Mouse (Mus musculus): Measurements from ENCODE around the gene Add2. TPM values are rescaled to one million over a fixed set of nuclear protein-coding genes. Genes with fewer than 3 reads are reported as not detected.
"Not testable (repeated sequence)": the region's sequence is repeated elsewhere in the genome, so short reads cannot be mapped to it uniquely, and the experiment has no call there.

The Add2 gene
- polyA plus RNA-seq, 1 experiment from 2014 or later: 1.7 TPM

- not testable (repeated sequence) for H3K36me3 ChIP-seq (ENCODE audit: control insufficient read depth, insufficient read depth); H3K4me3 ChIP-seq (ENCODE audit: low read length); H3K9ac ChIP-seq (ENCODE audit: low read length); H3K9me3 ChIP-seq (replicated peaks; ENCODE audit: control insufficient read depth, low read length); H3K4me2 ChIP-seq (ENCODE audit: low read depth, low read length); H3K4me1 ChIP-seq (ENCODE audit: control insufficient read depth, insufficient read depth, low read length); ATAC-seq (replicated peaks; ENCODE audit: extremely low read depth, insufficient read depth, low FRiP score); H3K27me3 ChIP-seq (ENCODE audit: control insufficient read depth, insufficient read depth, low read length); H3K27ac ChIP-seq (ENCODE audit: low read length)
- WGBS: 61% methylated on average over 5 of the region's 5 CpGs
These were observed 13.7 kb upstream of the Add2 start for GRCm38 (mm10) chr6:86014812-86015211.

DNA sequence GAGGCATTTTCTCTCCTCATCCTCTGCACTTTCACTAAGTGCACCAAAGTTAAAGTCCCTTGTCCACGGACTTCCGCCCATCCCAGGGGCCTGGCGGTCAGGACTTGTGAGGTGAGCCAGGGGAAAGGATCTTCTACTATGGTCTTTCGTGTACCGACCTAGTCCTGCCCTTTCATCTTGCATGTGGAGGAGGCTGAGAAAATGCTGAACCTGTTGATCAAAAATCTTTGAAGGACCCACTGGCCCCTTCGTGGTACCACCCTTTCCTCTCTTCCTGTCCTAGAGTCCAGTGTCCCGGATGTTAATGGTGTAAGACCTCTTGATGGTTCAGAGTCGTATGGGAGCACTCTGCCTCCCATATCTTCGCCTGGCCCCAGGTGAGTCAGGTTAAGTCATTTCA, 12.6 kb upstream of the Add2 start, which contains the start of gene Figla:
Gene Figla, plus strand, starts transcription at position 301 of the 400 bp plus-strand sequence.
- Histone ChIP-seq H3K4me1 (ENCODE audit: control insufficient read depth, insufficient read depth, low read length) (no peaks in the 10 kb centered on the region), H3K9me3 (replicated peaks; ENCODE audit: control insufficient read depth, low read length) (no peaks in the 10 kb centered on the region), H3K36me3 (ENCODE audit: control insufficient read depth, insufficient read depth) (no peaks in the 10 kb centered on the region), H3K27me3 (ENCODE audit: control insufficient read depth, insufficient read depth, low read length) (no peaks in the 10 kb centered on the region; the same call in 1 of the 2 replicates), H3K4me2 (ENCODE audit: low read depth, low read length) (no peak within 1 kb of the TSS), H3K27ac (ENCODE audit: low read length) (no peak within 1 kb of the TSS), H3K4me3 (ENCODE audit: low read length) (no peak within 1 kb of the TSS), H3K9ac (ENCODE audit: low read length) (no peak within 1 kb of the TSS)
- ATAC-seq (replicated peaks; ENCODE audit: extremely low read depth, insufficient read depth, low FRiP score): no peak
- WGBS: 74% methylated on average over 9 of the region's 9 CpGs

GRCm38 (mm10) chr6:86016793-86017350, 11.6 kb upstream of the Add2 start:
- Histone ChIP-seq H3K27ac (ENCODE audit: low read length) (no peak overlapping the region), H3K4me1 (ENCODE audit: control insufficient read depth, insufficient read depth, low read length) (no peaks in the 10 kb centered on the region), H3K27me3 (ENCODE audit: control insufficient read depth, insufficient read depth, low read length) (no peaks in the 10 kb centered on the region; the same call in 1 of the 2 replicates), H3K4me3 (ENCODE audit: low read length) (no peak overlapping the region), H3K36me3 (ENCODE audit: control insufficient read depth, insufficient read depth) (no peaks in the 10 kb centered on the region), H3K9ac (ENCODE audit: low read length) (no peak overlapping the region), H3K4me2 (ENCODE audit: low read depth, low read length) (no peak overlapping the region), H3K9me3 (replicated peaks; ENCODE audit: control insufficient read depth, low read length) (no peaks in the 10 kb centered on the region)
- 78% methylated on average over 23 of the region's 23 CpGs for WGBS
- ATAC-seq (replicated peaks; ENCODE audit: extremely low read depth, insufficient read depth, low FRiP score): no peak

- H3K27ac ChIP-seq (ENCODE audit: low read length): no peak overlapping the region
- no peaks in the 10 kb centered on the region for H3K27me3 ChIP-seq (ENCODE audit: control insufficient read depth, insufficient read depth, low read length)
- no peaks in the 10 kb centered on the region for H3K9me3 ChIP-seq (replicated peaks; ENCODE audit: control insufficient read depth, low read length)
- WGBS: 57% methylated on average over 4 of the region's 4 CpGs
- no peak overlapping the region for H3K9ac ChIP-seq (ENCODE audit: low read length)
- H3K4me1 ChIP-seq (ENCODE audit: control insufficient read depth, insufficient read depth, low read length): no peaks in the 10 kb centered on the region
- H3K36me3 ChIP-seq (ENCODE audit: control insufficient read depth, insufficient read depth): no peaks in the 10 kb centered on the region
- H3K4me2 ChIP-seq (ENCODE audit: low read depth, low read length): no peak overlapping the region
- no peak overlapping the region for H3K4me3 ChIP-seq (ENCODE audit: low read length)
- ATAC-seq (replicated peaks; ENCODE audit: extremely low read depth, insufficient read depth, low FRiP score): 0 out of 2 replicates have a peak, but pooled peaks have one; percentile 49
These were observed 8.9 kb upstream of the Add2 start for GRCm38 (mm10) chr6:86019415-86020237.

- no peak overlapping the region for H3K27ac ChIP-seq (ENCODE audit: low read length)
These were observed 7.5 kb upstream of the Add2 start for GRCm38 (mm10) chr6:86020948-86021347.

GRCm38 (mm10) chr6:86026632-86027292, 1.7 kb upstream of the Add2 start:
- Histone ChIP-seq H3K4me1 (ENCODE audit: control insufficient read depth, insufficient read depth, low read length) (peaks cover 6% of the 10 kb centered on the region), H3K36me3 (ENCODE audit: control insufficient read depth, insufficient read depth) (no peaks in the 10 kb centered on the region), H3K27me3 (ENCODE audit: control insufficient read depth, insufficient read depth, low read length) (peaks cover 42% of the 10 kb centered on the region), H3K4me2 (ENCODE audit: low read depth, low read length) (no peak overlapping the region), H3K9me3 (replicated peaks; ENCODE audit: control insufficient read depth, low read length) (no peaks in the 10 kb centered on the region), H3K4me3 (ENCODE audit: low read length) (no peak overlapping the region), H3K9ac (ENCODE audit: low read length) (no peak overlapping the region), H3K27ac (ENCODE audit: low read length) (no peak overlapping the region)
- ATAC-seq (replicated peaks; ENCODE audit: extremely low read depth, insufficient read depth, low FRiP score): no peak
- WGBS: 71% methylated on average over 8 of the region's 8 CpGs

More at GRCm38 (mm10) chr6:86020948-86021347, 7.5 kb upstream of the Add2 start:
- Histone ChIP-seq H3K9ac (ENCODE audit: low read length) (no peak overlapping the region), H3K4me2 (ENCODE audit: low read depth, low read length) (no peak overlapping the region), H3K36me3 (ENCODE audit: control insufficient read depth, insufficient read depth) (no peaks in the 10 kb centered on the region), H3K9me3 (replicated peaks; ENCODE audit: control insufficient read depth, low read length) (no peaks in the 10 kb centered on the region), H3K27me3 (ENCODE audit: control insufficient read depth, insufficient read depth, low read length) (no peaks in the 10 kb centered on the region; the same call in 1 of the 2 replicates), H3K4me3 (ENCODE audit: low read length) (no peak overlapping the region), H3K4me1 (ENCODE audit: control insufficient read depth, insufficient read depth, low read length) (no peaks in the 10 kb centered on the region)
- ATAC-seq (replicated peaks; ENCODE audit: extremely low read depth, insufficient read depth, low FRiP score): no peak
- WGBS: 30% methylated on average over 3 of the region's 3 CpGs

GRCm38 (mm10) chr6:86028150-86028549, 331 bp upstream of the Add2 start:
- Histone ChIP-seq H3K4me3 (ENCODE audit: low read length) (peak overlapping the region; percentile 58), H3K36me3 (ENCODE audit: control insufficient read depth, insufficient read depth) (no peaks in the 10 kb centered on the region), H3K27me3 (ENCODE audit: control insufficient read depth, insufficient read depth, low read length) (peaks cover 42% of the 10 kb centered on the region), H3K9me3 (replicated peaks; ENCODE audit: control insufficient read depth, low read length) (no peaks in the 10 kb centered on the region), H3K4me2 (ENCODE audit: low read depth, low read length) (peak overlapping the region; percentile 93), H3K27ac (ENCODE audit: low read length) (no peak overlapping the region), H3K4me1 (ENCODE audit: control insufficient read depth, insufficient read depth, low read length) (peaks cover 6% of the 10 kb centered on the region), H3K9ac (ENCODE audit: low read length) (peak overlapping the region; percentile 62)
- WGBS: 53% methylated on average over 2 of the region's 2 CpGs
- ATAC-seq (replicated peaks; ENCODE audit: extremely low read depth, insufficient read depth, low FRiP score): no peak

DNA sequence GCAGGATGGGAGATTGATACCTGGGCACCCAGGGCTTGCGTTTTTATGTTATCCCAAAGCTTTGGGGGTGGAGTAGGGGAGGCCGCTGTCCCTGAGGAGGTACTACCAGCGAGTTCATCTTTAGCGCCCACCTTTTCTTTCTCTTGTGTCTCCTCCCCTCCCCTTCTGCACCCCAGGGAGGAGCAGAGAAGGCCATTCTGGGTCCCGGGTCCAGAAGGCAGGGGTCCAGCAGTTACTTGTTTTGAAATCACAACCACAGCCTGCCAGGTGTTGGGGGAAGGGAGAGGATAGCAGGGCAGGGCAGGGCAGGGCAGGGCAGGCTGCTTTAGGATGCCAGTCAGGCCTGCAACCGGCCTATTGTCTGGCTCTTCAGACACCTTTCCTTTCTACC, 837 bp downstream of the Add2 start:
- Histone ChIP-seq H3K4me2 (ENCODE audit: low read depth, low read length) (peak overlapping the region; percentile 93), H3K27me3 (ENCODE audit: control insufficient read depth, insufficient read depth, low read length) (peaks cover 42% of the 10 kb centered on the region), H3K36me3 (ENCODE audit: control insufficient read depth, insufficient read depth) (no peaks in the 10 kb centered on the region), H3K9me3 (replicated peaks; ENCODE audit: control insufficient read depth, low read length) (no peaks in the 10 kb centered on the region), H3K9ac (ENCODE audit: low read length) (no peak overlapping the region; the same call in 1 of the 2 replicates), H3K27ac (ENCODE audit: low read length) (no peak overlapping the region), H3K4me3 (ENCODE audit: low read length) (peak overlapping the region; percentile 58), H3K4me1 (ENCODE audit: control insufficient read depth, insufficient read depth, low read length) (peaks cover 6% of the 10 kb centered on the region)
- WGBS: 33% methylated on average over 6 of the region's 6 CpGs
- ATAC-seq (replicated peaks; ENCODE audit: extremely low read depth, insufficient read depth, low FRiP score): no peak

DNA sequence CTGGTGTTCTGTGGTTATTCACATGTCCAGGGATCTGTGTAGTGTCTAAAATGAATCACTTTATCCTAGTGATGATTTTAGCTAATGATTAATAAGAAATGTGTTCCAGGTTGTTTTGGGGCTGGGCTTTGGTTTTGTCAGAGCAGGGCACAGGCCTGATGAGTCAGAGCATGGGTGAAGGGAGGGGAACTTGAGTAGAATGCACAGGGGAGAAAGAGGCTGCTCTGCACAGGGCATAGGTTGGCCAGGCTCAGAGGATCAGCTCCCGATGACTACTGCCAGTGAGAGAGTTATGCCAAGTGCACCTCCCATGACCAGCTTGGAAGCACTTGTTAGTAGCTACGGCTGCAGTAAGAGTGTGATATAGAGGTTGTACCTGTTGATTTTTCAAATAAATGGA, 3.0 kb downstream of the Add2 start:
- Histone ChIP-seq H3K9me3 (replicated peaks; ENCODE audit: control insufficient read depth, low read length) (no peaks in the 10 kb centered on the region), H3K4me1 (ENCODE audit: control insufficient read depth, insufficient read depth, low read length) (peaks cover 6% of the 10 kb centered on the region), H3K36me3 (ENCODE audit: control insufficient read depth, insufficient read depth) (no peaks in the 10 kb centered on the region), H3K4me2 (ENCODE audit: low read depth, low read length) (no peak overlapping the region), H3K27ac (ENCODE audit: low read length) (no peak overlapping the region), H3K9ac (ENCODE audit: low read length) (no peak overlapping the region), H3K27me3 (ENCODE audit: control insufficient read depth, insufficient read depth, low read length) (peaks cover 40% of the 10 kb centered on the region), H3K4me3 (ENCODE audit: low read length) (no peak overlapping the region)
- ATAC-seq (replicated peaks; ENCODE audit: extremely low read depth, insufficient read depth, low FRiP score): no peak
- WGBS: 65% methylated on average over 2 of the region's 2 CpGs
